Mouse (Mus musculus) c-Kit-negative CD71-positive TER-119-positive erythroid progenitor cells, embryonic 14.5 days (primary cell): Measurements from ENCODE around the gene Abi3.

Experiments
- DNase-seq: peaks from one replicate; pipeline ENCODE4 v3.0.0-alpha.2; 2013; ENCODE audit warnings: low read depth, low spot score

Abi3 gene

GRCm38 (mm10) chr11:95838999-95839868 is 3.0 kb downstream of the Abi3 start:
- DNase-seq = no peak

GRCm38 (mm10) chr11:95838598-95838997 is 3.7 kb downstream of the Abi3 start:
- no peak for DNase-seq

DNA sequence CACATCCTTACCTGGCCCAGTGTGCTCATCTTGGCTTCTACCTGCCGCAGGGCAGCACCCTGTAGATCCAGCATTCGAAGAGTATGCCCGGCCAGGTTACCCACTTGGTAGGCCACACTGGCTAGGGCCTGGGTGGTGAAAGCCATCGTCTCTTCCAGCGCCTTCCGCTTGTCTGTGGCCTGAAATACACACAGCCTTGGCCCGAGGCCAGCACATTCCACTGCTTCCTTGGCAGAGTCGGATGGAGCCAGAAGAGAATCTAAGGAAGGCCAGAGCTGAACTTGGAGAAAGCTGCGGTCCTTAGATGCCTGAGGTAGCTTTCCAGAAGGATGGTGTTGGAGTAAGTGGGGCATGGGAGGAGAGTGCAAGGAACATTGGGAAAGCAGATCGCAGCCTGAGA is 5.2 kb downstream of the Abi3 start, which contains the start of gene Gngt2:
Gngt2 (plus strand) TSS at position 158 of the 400 bp plus-strand sequence.
- DNase-seq = no peak

DNA sequence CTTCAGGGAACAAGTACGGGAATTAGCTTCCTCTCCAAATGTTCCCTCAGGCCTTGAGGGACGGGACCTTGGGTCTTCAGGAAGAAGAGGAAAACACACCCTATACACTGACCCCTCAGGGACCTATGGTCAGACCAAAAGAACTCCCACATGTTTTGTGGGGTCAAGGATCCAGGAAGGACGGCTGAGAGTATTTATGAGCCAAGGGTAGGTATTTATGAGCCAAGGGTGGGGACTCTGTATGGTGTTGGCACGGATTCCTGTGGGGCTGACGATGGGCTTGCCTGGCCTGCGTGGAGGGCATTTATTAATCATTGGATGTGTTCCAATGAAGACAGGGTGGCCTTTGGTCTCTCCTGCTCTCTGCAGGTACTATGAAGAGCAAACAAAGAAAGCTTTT is 5.8 kb downstream of the Abi3 start:
- no peak for DNase-seq

GRCm38 (mm10) chr11:95835832-95836231 is 6.4 kb downstream of the Abi3 start:
- no peak for DNase-seq

DNA sequence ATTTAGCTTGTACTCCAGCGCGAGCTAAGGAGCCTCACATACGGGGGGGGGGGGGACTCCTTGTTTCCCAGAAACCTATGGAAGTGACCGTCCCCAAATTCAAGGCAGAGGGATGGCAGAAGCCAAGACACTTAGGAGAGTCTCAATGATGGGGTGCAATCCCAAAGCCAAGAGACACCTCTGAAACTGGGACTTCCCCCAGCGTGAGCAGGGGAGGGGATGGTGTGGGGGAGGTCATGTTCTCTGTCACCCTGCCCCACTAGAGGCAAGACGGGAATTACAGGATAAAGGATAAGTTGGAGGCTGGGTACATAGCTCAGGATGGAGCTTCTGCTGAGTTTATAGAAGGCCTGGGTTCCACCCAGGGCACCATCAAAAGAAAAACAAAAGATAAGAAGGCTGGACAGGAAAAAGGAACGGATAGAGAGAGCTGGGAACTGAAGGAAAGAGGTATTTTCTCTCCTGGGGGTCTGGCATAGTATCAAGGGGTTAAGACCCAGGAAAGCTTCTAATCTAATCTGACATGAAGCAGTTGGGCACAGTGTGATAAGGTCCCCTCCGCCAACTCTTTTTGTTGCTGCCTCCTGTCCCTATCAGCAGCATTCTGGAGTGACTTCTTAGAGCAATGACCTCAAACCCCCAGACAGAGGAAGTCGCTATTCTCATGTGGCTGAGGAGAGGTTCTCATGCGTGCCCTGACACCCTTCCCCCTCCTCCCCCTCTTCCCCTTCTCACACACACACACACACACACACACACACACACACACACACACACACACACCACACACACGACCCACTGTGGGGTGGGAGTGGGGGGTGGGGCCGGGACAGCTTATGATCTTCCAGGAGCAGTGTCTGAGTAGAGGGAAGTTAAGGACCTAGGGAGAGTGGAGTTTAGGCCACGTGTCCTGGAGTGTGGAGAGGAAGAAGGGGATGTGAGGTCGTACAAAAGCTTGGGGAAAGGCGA is 7.2 kb downstream of the Abi3 start:
- no peak for DNase-seq

DNA sequence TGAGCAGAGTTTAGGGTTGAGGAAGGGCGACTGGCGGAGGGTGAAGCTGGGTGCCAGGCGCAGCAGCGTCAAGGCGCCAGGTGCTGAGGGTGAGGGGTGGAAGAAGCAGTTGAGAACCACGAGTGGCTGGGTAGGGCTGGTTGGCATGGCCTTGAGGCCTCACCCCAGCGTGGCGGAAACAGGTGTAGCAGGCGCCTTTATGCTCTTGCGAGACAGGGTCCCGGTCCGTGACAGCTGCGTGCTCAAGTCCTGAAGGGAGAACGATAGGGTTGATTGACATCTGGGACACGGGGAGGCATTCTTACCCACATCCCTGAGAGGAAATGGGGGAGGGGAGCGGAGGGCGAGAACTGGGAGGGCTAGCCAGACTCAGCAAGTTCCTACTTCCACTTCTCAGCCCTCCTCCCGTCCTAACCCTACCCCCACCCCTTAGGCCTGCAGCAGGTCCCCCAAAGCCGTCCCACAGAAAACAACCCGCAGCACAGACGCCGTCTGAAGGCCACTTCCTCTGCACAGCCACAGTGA is 8.1 kb downstream of the Abi3 start:
- no peak for DNase-seq

DNA sequence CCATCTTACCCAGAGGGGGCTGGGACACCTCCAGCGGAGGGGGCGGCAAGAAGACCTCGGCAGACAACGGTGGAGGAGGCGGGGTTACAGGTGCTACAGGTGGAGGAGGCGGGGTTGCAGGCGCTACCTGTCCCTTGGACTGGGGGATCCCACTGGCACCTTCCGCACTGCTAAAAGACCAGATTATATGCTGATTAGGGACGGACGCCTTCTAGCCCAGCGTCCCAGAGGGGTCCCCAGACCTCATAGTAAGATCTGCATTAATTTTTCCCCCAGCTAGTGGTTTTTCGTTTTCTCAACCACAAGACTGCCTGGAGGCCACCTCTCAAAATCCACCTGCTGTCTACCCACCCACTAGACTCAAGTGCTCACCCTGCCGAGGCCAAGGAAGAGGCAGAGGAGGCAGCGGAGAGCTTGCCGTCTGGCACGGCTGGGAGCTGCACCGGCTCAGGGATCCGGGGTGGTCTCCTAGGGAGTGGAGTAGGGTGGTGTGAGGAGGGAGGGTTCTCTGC is 8.6 kb downstream of the Abi3 start:
- no peak for DNase-seq

DNA sequence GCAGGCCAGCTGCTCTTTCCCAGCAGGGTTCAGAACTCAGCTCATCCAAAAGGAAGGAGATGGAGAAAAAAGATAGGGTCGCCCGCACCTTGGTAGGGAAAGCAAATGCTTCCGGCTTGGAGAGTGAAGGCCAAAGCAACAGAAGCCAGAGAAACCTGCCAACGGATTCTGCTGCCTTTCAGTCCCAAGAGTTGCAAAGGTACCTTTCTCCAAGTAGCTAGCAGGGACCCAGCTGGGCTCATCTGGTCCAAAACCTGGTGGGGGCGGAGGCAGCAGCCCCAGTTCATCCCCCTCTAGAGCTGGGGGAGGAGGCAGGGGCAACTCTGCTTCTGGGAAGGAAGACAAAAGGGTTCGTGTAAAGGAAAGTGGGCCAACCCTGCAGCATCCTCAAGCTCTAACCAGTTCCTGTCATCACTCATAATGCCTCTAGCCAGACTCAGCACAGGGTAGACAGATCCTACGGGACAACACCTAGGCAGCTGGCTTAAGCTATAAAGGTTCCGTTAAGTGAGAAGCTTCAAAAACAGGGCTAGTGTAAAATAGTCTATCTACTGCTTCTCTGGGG is 9.2 kb downstream of the Abi3 start:
- no peak for DNase-seq

- DNase-seq = no peak
These were observed 9.9 kb downstream of the Abi3 start for GRCm38 (mm10) chr11:95832129-95833005.

DNA sequence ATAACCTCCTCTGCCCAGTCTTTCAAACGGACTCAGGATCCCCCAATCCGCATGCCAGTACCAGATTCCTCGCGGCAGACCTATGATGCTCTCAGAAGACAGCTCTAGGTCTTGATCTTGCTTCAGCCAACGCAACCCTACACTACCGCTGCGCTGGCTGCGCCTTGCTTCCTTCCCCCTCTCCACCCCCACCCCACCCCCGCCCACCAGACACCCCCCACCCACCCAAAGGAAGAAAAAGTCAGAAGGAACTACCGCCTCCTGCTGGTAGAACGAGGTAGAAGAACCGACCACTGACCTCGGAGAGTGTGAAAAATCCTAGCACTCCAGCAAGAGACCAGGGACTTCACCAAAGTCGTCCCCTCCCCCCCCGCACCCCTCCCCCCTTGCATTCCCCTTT is 10.6 kb downstream of the Abi3 start:
- DNase-seq = no peak

GRCm38 (mm10) chr11:95831276-95831619 is 11.0 kb downstream of the Abi3 start:
- no peak for DNase-seq

DNA sequence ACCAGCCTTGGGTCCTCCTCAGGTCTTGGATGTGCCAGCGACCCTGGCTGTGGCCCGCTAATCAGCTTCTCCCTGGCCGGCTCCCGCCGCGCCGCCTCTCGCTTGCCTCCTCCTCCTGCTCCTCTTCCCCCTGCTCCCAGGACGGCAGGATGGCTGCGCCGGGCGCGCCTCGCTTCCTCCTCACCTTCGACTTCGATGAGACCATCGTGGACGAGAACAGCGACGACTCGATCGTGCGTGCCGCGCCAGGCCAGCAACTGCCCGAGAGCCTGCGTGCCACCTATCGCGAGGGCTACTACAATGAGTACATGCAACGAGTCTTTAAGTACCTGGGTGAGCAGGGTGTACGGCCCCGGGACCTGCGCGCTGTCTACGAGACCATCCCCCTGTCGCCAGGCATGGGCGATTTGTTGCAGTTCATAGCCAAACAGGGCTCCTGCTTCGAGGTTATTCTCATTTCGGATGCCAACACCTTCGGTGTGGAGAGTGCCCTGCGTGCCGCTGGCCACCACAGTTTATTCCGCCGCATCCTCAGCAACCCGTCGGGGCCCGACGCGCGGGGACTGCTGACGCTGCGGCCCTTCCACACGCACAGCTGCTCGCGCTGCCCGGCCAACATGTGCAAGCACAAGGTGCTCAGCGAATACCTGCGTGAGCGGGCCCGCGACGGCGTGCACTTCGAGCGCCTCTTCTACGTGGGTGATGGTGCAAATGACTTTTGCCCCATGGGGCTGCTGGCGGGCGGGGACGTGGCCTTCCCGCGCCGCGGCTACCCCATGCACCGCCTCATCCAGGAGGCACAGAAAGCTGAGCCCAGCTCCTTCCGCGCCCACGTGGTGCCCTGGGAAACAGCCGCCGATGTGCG is 11.6 kb downstream of the Abi3 start:
- DNase-seq = no peak

DNA sequence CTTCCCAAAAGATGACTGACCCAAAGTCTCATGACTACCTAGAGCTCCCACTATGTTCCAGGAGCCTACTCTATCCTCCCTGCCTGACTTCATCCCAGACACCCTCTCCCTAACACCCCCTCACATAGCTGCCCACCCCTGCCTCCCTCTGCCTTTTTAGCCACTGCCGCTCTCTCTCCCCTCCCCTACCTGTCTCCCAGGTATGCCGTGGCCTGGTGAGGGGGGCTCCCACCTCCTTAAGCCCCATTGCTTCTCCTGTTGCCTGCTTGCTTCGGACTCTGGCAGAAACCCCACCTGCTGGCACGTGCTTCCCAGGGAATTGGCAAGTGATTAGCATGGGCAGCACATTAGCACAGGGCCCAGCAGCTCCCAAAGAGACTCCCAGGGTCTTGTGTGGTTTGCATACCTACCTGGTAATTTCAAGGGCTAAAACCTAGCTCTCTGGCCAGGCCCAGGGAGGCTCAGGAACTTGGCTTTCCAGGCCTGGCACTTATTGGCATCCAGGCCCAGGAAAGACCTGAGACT is 12.7 kb downstream of the Abi3 start:
- DNase-seq = no peak

GRCm38 (mm10) chr11:95828181-95828964 is 13.9 kb downstream of the Abi3 start:
- DNase-seq = no peak

- peak; percentile 73 for DNase-seq
These were observed 14.7 kb downstream of the Abi3 start for GRCm38 (mm10) chr11:95827464-95828085.

- DNase-seq = no peak
These were observed 15.2 kb downstream of the Abi3 start for GRCm38 (mm10) chr11:95827168-95827447.
